Mouse (Mus musculus) cortical plate, adult 2 months (tissue): ENCODE results near the gene Zfp365.

ENCODE experiments used
- CTCF ChIP-seq: fragments of 200-500 bp; IDR thresholded peaks from 2 replicates; pipeline ENCODE4 v1.5.1; 2011; ENCODE audit warnings: mild to moderate bottlenecking, control low read depth, low read length; ENCODE audit not compliant: insufficient read depth; ENCODE audit errors: extremely low read depth
- POLR2A ChIP-seq: fragments of 200-500 bp; IDR thresholded peaks from 2 replicates; pipeline ENCODE4 v1.6.1; 2011; ENCODE audit warnings: mild to moderate bottlenecking, low read length, control low read depth; ENCODE audit not compliant: insufficient read depth; ENCODE audit errors: extremely low read depth

GRCm38 (mm10) chr10:67912337-67912776 is at the start of gene Zfp365:
- TF ChIP-seq POLR2A: peak; percentile 53; the same call in 1 of the 2 replicates
- no peak for TF ChIP-seq CTCF
